Mouse (Mus musculus) cerebellum, postnatal 4 days (tissue): ENCODE data around the gene Magel2.
A peak's percentile ranks its signal among the peaks of the same experiment; 100 is the strongest.

ENCODE experiments used
- DNase-seq, 2 experiments: peaks; one replicate each; pipeline ENCODE4 v3.0.0; 2022; ENCODE audit warnings: low spot score in 2 of 2, mixed read lengths in 1 of 2

The Magel2 gene

DNA sequence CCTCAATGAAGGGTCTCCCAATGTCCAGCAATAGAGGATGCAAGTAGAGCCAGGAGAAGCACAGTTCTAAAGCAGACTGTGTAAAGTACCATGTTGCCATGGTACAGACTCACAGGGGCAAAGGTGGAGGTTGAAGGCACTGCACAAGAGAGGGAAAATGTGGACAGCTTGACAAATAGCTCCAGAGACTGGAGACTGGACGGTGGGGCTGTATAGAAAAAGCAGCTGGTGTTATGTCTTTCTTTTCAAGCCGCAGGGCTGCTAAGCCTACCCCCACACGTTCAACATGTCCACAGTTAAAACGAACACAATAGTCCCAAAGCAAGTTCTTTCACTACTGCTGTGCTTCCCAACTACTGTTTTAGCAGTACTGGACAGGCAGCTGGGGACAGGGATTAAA is 46.4 kb downstream of the Magel2 start:
- no peak for DNase-seq

DNA sequence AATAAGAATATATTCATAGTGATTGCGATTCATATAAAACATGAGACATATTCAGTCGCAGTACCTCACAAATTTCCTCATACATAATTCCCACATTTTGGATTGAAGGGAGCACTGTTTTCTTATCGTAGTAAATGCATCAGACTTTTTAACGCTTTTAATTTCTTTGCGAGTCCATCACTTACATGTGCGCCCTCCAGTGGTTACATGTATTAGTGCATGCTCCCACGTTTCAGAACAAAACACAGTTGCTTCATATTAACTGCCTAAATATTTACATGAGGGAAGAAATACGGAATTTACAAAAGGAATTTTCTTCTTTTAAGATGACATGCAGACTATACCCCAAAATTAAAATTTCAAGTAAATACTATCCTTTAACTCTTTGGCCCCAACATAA is 51.5 kb downstream of the Magel2 start:
- DNase-seq, result peak in 1 of 2 experiments; percentile 16
